Mouse (Mus musculus) limb, embryonic 12.5 days (tissue): ENCODE data around the gene Pex14. TPM values are rescaled to one million over a fixed set of nuclear protein-coding genes. Genes with fewer than 3 reads are reported as not detected.

ENCODE experiments used
- ATAC-seq: fragments of 200-750 bp; cut with Nextera tagmentation; 2 replicates; pipeline ENCODE4 v1.8.0; 2017; ENCODE audit warnings: low read depth, moderate TSS enrichment; ENCODE audit not compliant: insufficient number of reproducible peaks, insufficient read depth, low FRiP score, low TSS enrichment
- H3K27ac ChIP-seq: fragments of 300-500 bp; sonication (generic); 2 replicates; pipeline ENCODE4 v1.5.1; 2016; ENCODE audit warnings: mild to moderate bottlenecking, moderate library complexity
- H3K27me3 ChIP-seq: fragments of 300-500 bp; sonication (generic); 2 replicates; pipeline ENCODE4 v1.6.1; 2016; ENCODE audit warnings: mild to moderate bottlenecking, moderate library complexity
- H3K36me3 ChIP-seq: fragments of 300-500 bp; sonication (generic); 2 replicates; pipeline ENCODE4 v1.6.1; 2016; ENCODE audit warnings: mild to moderate bottlenecking, moderate library complexity
- H3K4me1 ChIP-seq: fragments of 300-500 bp; sonication (generic); replicated peaks from 2 replicates; pipeline ENCODE4 v1.6.1; 2016
- H3K4me2 ChIP-seq: fragments of 300-500 bp; sonication (generic); 2 replicates; pipeline ENCODE4 v1.6.1; 2016; ENCODE audit warnings: mild to moderate bottlenecking, moderate library complexity
- H3K4me3 ChIP-seq: fragments of 300-500 bp; sonication (generic); replicated peaks from 2 replicates; pipeline ENCODE4 v1.5.1; 2016; ENCODE audit warnings: mild to moderate bottlenecking
- H3K9ac ChIP-seq: fragments of 300-500 bp; sonication (generic); replicated peaks from 2 replicates; pipeline ENCODE4 v1.6.1; 2016; ENCODE audit warnings: mild to moderate bottlenecking, moderate library complexity
- H3K9me3 ChIP-seq: fragments of 300-500 bp; sonication (generic); 2 replicates; pipeline ENCODE4 v1.6.1; 2016; ENCODE audit warnings: mild to moderate bottlenecking, moderate library complexity
- WGBS: fragments of 180-500 bp; shearing (Covaris S2); methylation state at CpG from one replicate; pipeline ENCODE4 v1.1.7; 2016; 5-methylcytosine and 5-hydroxymethylcytosine counted together
- polyA plus RNA-seq: library from polyadenylated mRNA; unstranded; fragments of >200 nt; fragmentation: Nextera tagmentation; extraction: Ambion mirVana; gene quantifications from 2 replicates; pipeline ENCODE4 v1.2.1, GENCODE M21; 2016

Pex14 gene
- polyA plus RNA-seq, 1 experiment from 2014 or later = 55.2 TPM

DNA sequence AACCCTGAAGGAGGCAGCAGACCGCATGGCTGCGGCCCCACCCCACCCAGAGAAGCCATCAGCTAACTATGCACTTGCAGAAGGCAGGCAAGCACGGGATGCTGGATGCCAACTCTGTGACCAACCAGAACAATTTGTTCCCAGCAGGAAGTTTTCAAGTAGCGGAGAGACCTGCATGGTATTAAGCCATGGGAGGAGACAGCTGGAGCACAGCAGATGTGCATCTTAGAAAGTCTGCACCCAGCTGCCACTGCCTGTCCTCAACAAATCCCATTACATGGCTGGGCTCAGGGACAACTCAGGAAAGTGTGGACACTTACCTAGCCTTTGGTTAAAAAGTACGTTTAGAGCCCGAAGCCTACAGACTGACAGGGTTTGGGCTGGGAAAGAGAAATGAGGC, 117.4 kb downstream of the Pex14 start:
- WGBS = 63% methylated on average over 6 of the region's 6 CpGs
- peaks cover 9% of the 10 kb centered on the region for H3K36me3 ChIP-seq
- H3K9ac ChIP-seq = no peak overlapping the region
- H3K27me3 ChIP-seq = peaks cover 27% of the 10 kb centered on the region
- no peak for ATAC-seq
- H3K4me3 ChIP-seq = no peak overlapping the region
- H3K9me3 ChIP-seq = no peaks in the 10 kb centered on the region
- H3K27ac ChIP-seq = no peak overlapping the region
- no peak overlapping the region for H3K4me2 ChIP-seq
- peaks cover 76% of the 10 kb centered on the region for H3K4me1 ChIP-seq

- peaks cover 56% of the 10 kb centered on the region for H3K4me1 ChIP-seq
- WGBS = 70% methylated on average over 11 of the region's 11 CpGs
Measured at GRCm38 (mm10) chr4:148979837-148980236, 119.8 kb downstream of the Pex14 start.

DNA sequence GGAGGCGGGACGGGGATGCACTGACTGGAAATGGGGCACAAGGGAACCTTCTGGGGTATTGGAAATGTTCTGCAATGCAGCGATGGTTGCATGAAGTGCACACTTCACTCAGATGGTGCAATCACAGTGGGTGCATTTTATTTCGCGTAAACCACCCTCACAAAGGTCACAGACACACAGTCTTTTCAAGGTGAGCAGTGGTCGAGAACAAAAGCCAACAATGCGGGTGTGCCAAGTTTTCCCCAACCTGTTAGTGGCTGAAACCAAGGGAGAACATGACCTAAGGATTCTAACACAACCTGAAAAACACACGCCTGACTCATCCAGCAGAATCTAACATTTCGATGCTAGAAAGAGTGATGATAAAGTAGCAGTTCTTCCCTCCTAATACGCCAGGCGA, 120.8 kb downstream of the Pex14 start:
- H3K4me2 ChIP-seq = no peak overlapping the region
- H3K4me1 ChIP-seq = peaks cover 56% of the 10 kb centered on the region
- WGBS = 82% methylated on average over 11 of the region's 11 CpGs
- H3K27me3 ChIP-seq = peaks cover 30% of the 10 kb centered on the region
- H3K4me3 ChIP-seq = no peak overlapping the region
- no peaks in the 10 kb centered on the region for H3K9me3 ChIP-seq
- no peak overlapping the region for H3K27ac ChIP-seq
- no peak overlapping the region for H3K9ac ChIP-seq
- H3K36me3 ChIP-seq = peaks cover 9% of the 10 kb centered on the region
- ATAC-seq = no peak

More at GRCm38 (mm10) chr4:148979837-148980236, 119.8 kb downstream of the Pex14 start:
- no peak overlapping the region for H3K27ac ChIP-seq
- peaks cover 28% of the 10 kb centered on the region for H3K27me3 ChIP-seq
- no peak overlapping the region for H3K4me2 ChIP-seq
- ATAC-seq = no peak
- no peak overlapping the region for H3K4me3 ChIP-seq
- H3K9ac ChIP-seq = no peak overlapping the region
- no peaks in the 10 kb centered on the region for H3K9me3 ChIP-seq
- H3K36me3 ChIP-seq = peaks cover 9% of the 10 kb centered on the region

- Histone ChIP-seq H3K9me3 (no peaks in the 10 kb centered on the region), H3K27ac (no peak overlapping the region), H3K4me1 (peaks cover 58% of the 10 kb centered on the region), H3K4me3 (no peak overlapping the region), H3K27me3 (peaks cover 24% of the 10 kb centered on the region), H3K4me2 (no peak overlapping the region), H3K9ac (0 out of 2 replicates have a peak overlapping the region, but pooled peaks have one; percentile 18), H3K36me3 (peaks cover 5% of the 10 kb centered on the region; the same call in 1 of the 2 replicates)
- ATAC-seq = no peak
- 52% methylated on average over 9 of the region's 9 CpGs for WGBS
Measured at GRCm38 (mm10) chr4:148978221-148978855, 121.3 kb downstream of the Pex14 start.

DNA sequence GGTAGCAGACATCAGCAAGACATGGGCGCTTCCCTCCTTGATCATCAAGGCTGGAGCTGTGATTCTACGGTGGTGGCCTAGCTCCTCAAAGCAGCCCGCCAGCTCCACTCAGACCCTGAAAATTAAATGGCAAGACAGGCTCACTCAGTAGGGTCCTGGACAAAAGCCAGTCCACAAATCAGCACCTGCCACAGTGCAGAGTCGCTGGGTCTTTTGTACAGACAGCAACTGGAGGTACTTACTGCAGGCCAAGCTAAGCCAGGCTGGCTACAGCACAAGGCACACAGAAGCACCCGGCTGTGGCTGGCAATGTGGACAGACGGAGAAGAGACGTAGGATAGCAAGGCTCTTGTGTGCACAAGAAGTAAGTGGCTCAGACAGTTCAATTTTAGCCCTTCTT, 124.8 kb downstream of the Pex14 start:
- 61% methylated on average over 7 of the region's 7 CpGs for WGBS
- no peak overlapping the region for H3K4me2 ChIP-seq
- no peaks in the 10 kb centered on the region for H3K9me3 ChIP-seq
- no peak overlapping the region for H3K27ac ChIP-seq
- no peak overlapping the region for H3K9ac ChIP-seq
- peaks cover 70% of the 10 kb centered on the region for H3K4me1 ChIP-seq
- H3K4me3 ChIP-seq = no peak overlapping the region
- peaks cover 18% of the 10 kb centered on the region for H3K27me3 ChIP-seq
- ATAC-seq = no peak
- no peaks in the 10 kb centered on the region for H3K36me3 ChIP-seq

DNA sequence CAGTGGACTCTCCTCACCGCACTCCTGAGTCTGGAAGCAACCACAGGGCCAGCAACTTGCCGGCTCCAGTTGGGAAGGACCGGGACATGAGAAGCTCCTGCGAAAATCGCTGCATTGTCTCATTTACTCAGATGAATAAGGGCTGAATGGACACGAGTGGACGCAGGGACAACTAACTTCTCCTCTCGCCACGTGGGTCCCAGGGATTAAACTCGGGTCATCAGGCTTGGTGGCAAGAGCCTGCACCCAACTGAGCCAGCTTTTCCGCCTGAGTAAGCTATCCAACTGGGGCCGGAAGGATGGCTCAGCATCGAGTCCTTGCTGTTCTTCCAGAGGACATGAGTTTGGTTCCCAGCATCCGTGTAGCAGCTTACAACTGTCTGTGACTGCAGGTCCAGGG, 126.3 kb downstream of the Pex14 start:
- no peak for ATAC-seq
- Histone ChIP-seq H3K9ac (no peak overlapping the region), H3K4me2 (peak overlapping the region; percentile 19), H3K4me1 (peaks cover 70% of the 10 kb centered on the region), H3K4me3 (no peak overlapping the region), H3K36me3 (no peaks in the 10 kb centered on the region), H3K9me3 (no peaks in the 10 kb centered on the region), H3K27me3 (peaks cover 16% of the 10 kb centered on the region), H3K27ac (peak overlapping the region; percentile 59; the same call in 1 of the 2 replicates)
- 73% methylated on average over 14 of the region's 14 CpGs for WGBS

GRCm38 (mm10) chr4:148972707-148973106, 127.0 kb downstream of the Pex14 start:
- Histone ChIP-seq H3K36me3 (no peaks in the 10 kb centered on the region), H3K4me1 (peaks cover 71% of the 10 kb centered on the region), H3K4me2 (peak overlapping the region; percentile 19), H3K4me3 (no peak overlapping the region), H3K27me3 (peaks cover 22% of the 10 kb centered on the region), H3K9me3 (no peaks in the 10 kb centered on the region), H3K9ac (no peak overlapping the region), H3K27ac (0 out of 2 replicates have a peak overlapping the region, but pooled peaks have one; percentile 25)
- 28% methylated on average over 14 of the region's 14 CpGs for WGBS
- no peak for ATAC-seq

DNA sequence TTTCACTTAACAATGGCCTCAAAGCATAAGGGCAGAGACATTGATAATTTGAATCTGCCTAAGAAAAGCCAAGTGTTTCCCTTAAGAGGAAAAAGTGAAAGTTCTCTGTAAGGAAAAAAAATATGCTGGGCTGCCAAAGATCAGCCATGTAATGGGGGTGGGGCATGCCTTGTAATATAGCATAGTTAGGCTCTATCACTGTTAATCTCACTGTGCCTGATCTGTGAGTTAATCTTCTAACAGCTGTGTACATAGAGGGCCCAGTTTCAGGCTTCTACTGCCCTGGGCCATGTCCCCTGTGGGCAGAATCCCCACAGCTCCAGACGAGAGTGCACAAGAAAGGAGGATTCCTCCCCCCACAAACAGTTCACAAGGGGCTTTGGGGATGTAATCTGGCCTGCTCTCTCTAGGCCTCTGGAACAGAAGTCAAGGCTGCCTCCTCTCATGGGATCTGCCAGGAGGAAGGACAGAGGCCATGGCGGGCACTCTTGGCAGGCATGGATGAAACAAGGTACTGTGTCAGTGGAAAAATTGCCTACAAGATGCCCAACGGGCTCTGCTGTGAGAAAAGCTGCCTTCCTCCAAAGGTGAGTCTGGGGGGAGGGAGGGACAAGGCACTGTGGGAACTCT, 127.9 kb downstream of the Pex14 start:
- H3K27me3 ChIP-seq = peaks cover 24% of the 10 kb centered on the region
- H3K9ac ChIP-seq = no peak overlapping the region; the same call in 1 of the 2 replicates
- H3K36me3 ChIP-seq = no peaks in the 10 kb centered on the region
- 69% methylated on average over 3 of the region's 3 CpGs for WGBS
- H3K4me3 ChIP-seq = no peak overlapping the region
- no peak overlapping the region for H3K27ac ChIP-seq
- no peak overlapping the region for H3K4me2 ChIP-seq
- no peak for ATAC-seq
- H3K9me3 ChIP-seq = no peaks in the 10 kb centered on the region
- peaks cover 79% of the 10 kb centered on the region for H3K4me1 ChIP-seq

DNA sequence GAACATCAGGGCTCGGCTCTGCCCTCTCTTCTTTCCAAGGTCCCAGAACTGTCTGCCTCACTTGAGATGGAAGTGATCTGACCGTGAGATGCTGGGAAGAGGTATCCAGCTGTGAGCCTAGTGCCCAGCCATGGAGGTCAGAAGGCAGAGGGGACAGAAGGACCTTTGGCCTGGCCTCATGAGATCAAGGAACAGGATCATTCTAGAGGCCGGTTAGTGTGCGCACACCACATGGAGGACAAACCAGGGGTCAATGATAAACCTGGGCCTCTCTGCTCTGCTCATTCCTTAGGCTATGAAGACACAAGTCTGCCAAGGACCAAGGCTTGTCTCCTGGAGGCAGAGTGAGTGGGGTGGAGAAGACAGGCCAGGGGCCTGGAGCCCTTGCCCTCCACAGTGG, 128.9 kb downstream of the Pex14 start:
- ATAC-seq = no peak
- H3K4me3 ChIP-seq = no peak overlapping the region
- peaks cover 89% of the 10 kb centered on the region for H3K4me1 ChIP-seq
- no peak overlapping the region for H3K27ac ChIP-seq
- no peak overlapping the region for H3K9ac ChIP-seq
- no peaks in the 10 kb centered on the region for H3K9me3 ChIP-seq
- no peak overlapping the region for H3K4me2 ChIP-seq
- H3K36me3 ChIP-seq = no peaks in the 10 kb centered on the region
- 93% methylated on average over 4 of the region's 4 CpGs for WGBS
- peaks cover 32% of the 10 kb centered on the region for H3K27me3 ChIP-seq

GRCm38 (mm10) chr4:148969610-148970009, 130.1 kb downstream of the Pex14 start:
- peaks cover 29% of the 10 kb centered on the region for H3K27me3 ChIP-seq
- no peak overlapping the region for H3K9ac ChIP-seq
- H3K4me1 ChIP-seq = peaks cover 94% of the 10 kb centered on the region
- no peaks in the 10 kb centered on the region for H3K36me3 ChIP-seq
- WGBS = 90% methylated on average over 5 of the region's 5 CpGs
- no peak for ATAC-seq
- H3K9me3 ChIP-seq = no peaks in the 10 kb centered on the region
- no peak overlapping the region for H3K4me2 ChIP-seq
- no peak overlapping the region for H3K27ac ChIP-seq
- H3K4me3 ChIP-seq = no peak overlapping the region

- Histone ChIP-seq H3K36me3 (no peaks in the 10 kb centered on the region), H3K9me3 (no peaks in the 10 kb centered on the region), H3K4me3 (no peak overlapping the region), H3K27me3 (peaks cover 26% of the 10 kb centered on the region), H3K27ac (no peak overlapping the region), H3K9ac (no peak overlapping the region), H3K4me2 (no peak overlapping the region), H3K4me1 (peaks cover 93% of the 10 kb centered on the region)
- 78% methylated on average over 5 of the region's 5 CpGs for WGBS
- no peak for ATAC-seq
Measured at GRCm38 (mm10) chr4:148968859-148969258, 130.8 kb downstream of the Pex14 start.
